Mouse (Mus musculus): ENCODE results near the gene Gm8439. TPM values are rescaled to one million over a fixed set of nuclear protein-coding genes. Genes with fewer than 3 reads are reported as not detected.

Gene Gm8439
- total RNA-seq, 4 experiments from 2014 or later: not detected

- DNase-seq: peak; percentile 41
Observed at GRCm38 (mm10) chr4:120613691-120614329, 25.3 kb downstream of the Gm8439 start.

- DNase-seq: no peak
Observed at GRCm38 (mm10) chr4:120614644-120615043, 26.1 kb downstream of the Gm8439 start.

- no peak for DNase-seq
Observed at GRCm38 (mm10) chr4:120615528-120616081, 27.1 kb downstream of the Gm8439 start.

GRCm38 (mm10) chr4:120616199-120617025, 27.9 kb downstream of the Gm8439 start:
- DNase-seq: no peak

- peak; percentile 74 for DNase-seq
Observed at GRCm38 (mm10) chr4:120627728-120628127, 39.2 kb downstream of the Gm8439 start.

- no peak for DNase-seq
Observed at GRCm38 (mm10) chr4:120630218-120630931, 41.8 kb downstream of the Gm8439 start.

- no peak for DNase-seq
Observed at GRCm38 (mm10) chr4:120631828-120632227, 43.3 kb downstream of the Gm8439 start.

- no peak for DNase-seq
Observed at GRCm38 (mm10) chr4:120635351-120635750, 46.8 kb downstream of the Gm8439 start.

GRCm38 (mm10) chr4:120641946-120642345, 53.4 kb downstream of the Gm8439 start:
- DNase-seq: peak; percentile 20

GRCm38 (mm10) chr4:120643899-120644298, 55.4 kb downstream of the Gm8439 start:
- DNase-seq: no peak

- no peak for DNase-seq
Observed at GRCm38 (mm10) chr4:120649369-120650207, 61.0 kb downstream of the Gm8439 start.

GRCm38 (mm10) chr4:120650208-120650592, 61.7 kb downstream of the Gm8439 start:
- DNase-seq: no peak

GRCm38 (mm10) chr4:120655898-120656297, 67.4 kb downstream of the Gm8439 start:
- DNase-seq: no peak

Other genes with a start within 250 kb of the Gm8439 start
- 10 to 100 TPM; 31.8 to 57.1 (median 47.6) TPM for gene Scmh1, start 183.5 kb upstream of the Gm8439 start, total RNA-seq (2022)
- under 1 TPM; 0.22 to 0.59 (median 0.39) TPM for gene Slfnl1, start 56.5 kb upstream of the Gm8439 start, total RNA-seq (2022)
- gene Ctps, start 18.5 kb upstream of the Gm8439 start, total RNA-seq (2022): 10 to 100 TPM; 36.8 to 41.7 (median 39.2) TPM
- 10 to 100 TPM in 2 of 4 experiments, 1 to 10 TPM in 2; 9.6 to 19.4 (median 12.6) TPM for gene Cited4, start 77.8 kb downstream of the Gm8439 start, total RNA-seq (2022)
- gene Kcnq4, start 159.9 kb downstream of the Gm8439 start, total RNA-seq (2022): 1 to 10 TPM; 1.8 to 3.5 (median 2.9) TPM
- 10 to 100 TPM; 53.7 to 65.7 (median 59.4) TPM for gene Nfyc, start 242.8 kb downstream of the Gm8439 start, total RNA-seq (2022)

All from adrenal gland, adult 8-10 months (tissue).